Mouse (Mus musculus): Measurements from ENCODE around the gene Src. TPM values are rescaled to one million over a fixed set of nuclear protein-coding genes. Genes with fewer than 3 reads are reported as not detected.
"Not testable (repeated sequence)": the region's sequence is repeated elsewhere in the genome, so short reads cannot be mapped to it uniquely, and the experiment has no call there.

Gene Src
- polyA plus RNA-seq, 1 experiment from 2014 or later: 6.7 TPM

DNA sequence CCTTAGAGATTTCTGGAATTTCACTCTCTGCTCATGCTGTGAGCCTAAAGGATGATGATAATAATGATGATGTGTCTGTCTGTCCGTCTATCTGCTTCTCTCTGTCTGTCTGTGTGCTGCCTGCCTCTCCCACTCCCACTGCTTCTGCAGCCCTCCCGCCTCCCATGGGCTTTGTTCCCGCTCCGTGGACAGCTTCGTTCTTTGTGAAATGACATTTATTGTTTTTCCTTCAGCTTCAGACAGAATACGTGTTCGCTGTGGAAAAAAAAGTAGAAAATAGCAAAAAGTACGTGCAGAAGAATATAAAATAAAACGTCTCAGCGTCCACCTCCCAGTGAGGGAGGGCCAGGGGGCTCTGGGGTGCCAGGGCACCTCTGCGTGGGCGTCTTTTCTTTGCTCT, 64.5 kb downstream of the Src start:
- no peaks in the 10 kb centered on the region for H3K36me3 ChIP-seq (ENCODE audit: control insufficient read depth, insufficient read depth, low read length)
- H3K27me3 ChIP-seq (ENCODE audit: control insufficient read depth, insufficient read depth, low read length): no peaks in the 10 kb centered on the region; the same call in 1 of the 2 replicates
- no peak overlapping the region for H3K4me3 ChIP-seq (ENCODE audit: control insufficient read depth in 1 of 2, insufficient read depth in 1 of 2, low read depth in 1 of 2, low read length in 2 of 2)
- no peak overlapping the region for H3K4me2 ChIP-seq (ENCODE audit: low read length)
- 63% methylated on average over 12 of the region's 12 CpGs for WGBS
- no peak overlapping the region for H3K27ac ChIP-seq (replicated peaks in 1 of 2; ENCODE audit: control insufficient read depth in 1 of 2, insufficient read depth in 1 of 2, low read depth in 2 of 2, low read length in 2 of 2)
- H3K4me1 ChIP-seq (ENCODE audit: control insufficient read depth in 2 of 2, insufficient read depth in 2 of 2, low read length in 2 of 2): peaks cover 9 to 13% of the 10 kb centered on the region in 2 experiments; a peak in 3 of 4 replicates
- no peak overlapping the region for H3K9ac ChIP-seq (ENCODE audit: low read length)
- no peaks in the 10 kb centered on the region for H3K9me3 ChIP-seq (ENCODE audit: control insufficient read depth, low read length)
- no peak for ATAC-seq (ENCODE audit: insufficient number of reproducible peaks, insufficient read depth, low FRiP score, low read depth)

DNA sequence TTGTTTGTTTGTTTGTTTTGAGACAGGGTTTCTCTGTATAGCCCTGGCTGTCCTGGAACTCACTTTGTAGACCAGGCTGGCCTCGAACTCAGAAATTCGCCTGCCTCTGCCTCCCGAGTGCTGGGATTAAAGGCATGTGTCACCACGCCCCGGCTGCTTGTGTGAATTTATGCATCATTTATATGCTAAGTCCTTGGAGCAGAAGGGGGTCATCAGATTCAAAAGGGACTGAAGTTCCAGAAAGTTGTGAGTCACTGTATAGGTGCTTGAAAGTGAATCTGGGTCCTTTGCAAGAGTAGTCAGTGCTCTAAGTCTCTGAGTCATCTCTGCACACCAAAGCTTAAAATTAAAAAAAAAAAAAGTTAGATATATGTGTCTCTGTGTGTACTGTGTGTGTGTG, 68.3 kb downstream of the Src start:
- not testable (repeated sequence) for H3K4me2 ChIP-seq (ENCODE audit: low read length); H3K4me3 ChIP-seq (ENCODE audit: control insufficient read depth in 1 of 2, insufficient read depth in 1 of 2, low read depth in 1 of 2, low read length in 2 of 2); H3K9me3 ChIP-seq (ENCODE audit: control insufficient read depth, low read length); ATAC-seq (ENCODE audit: insufficient number of reproducible peaks, insufficient read depth, low FRiP score, low read depth); H3K9ac ChIP-seq (ENCODE audit: low read length); H3K27ac ChIP-seq (replicated peaks in 1 of 2; ENCODE audit: control insufficient read depth in 1 of 2, insufficient read depth in 1 of 2, low read depth in 2 of 2, low read length in 2 of 2); H3K36me3 ChIP-seq (ENCODE audit: control insufficient read depth, insufficient read depth, low read length); H3K4me1 ChIP-seq (ENCODE audit: control insufficient read depth in 2 of 2, insufficient read depth in 2 of 2, low read length in 2 of 2); H3K27me3 ChIP-seq (ENCODE audit: control insufficient read depth, insufficient read depth, low read length)
- 81% methylated on average over 5 of the region's 5 CpGs for WGBS

GRCm38 (mm10) chr2:157486981-157487656, 68.9 kb downstream of the Src start:
- no peaks in the 10 kb centered on the region for H3K9me3 ChIP-seq (ENCODE audit: control insufficient read depth, low read length)
- 57% methylated on average over 7 of the region's 7 CpGs for WGBS
- peak overlapping the region; percentile 34; the same call in 1 of the 2 replicates for H3K9ac ChIP-seq (ENCODE audit: low read length)
- H3K4me3 ChIP-seq (ENCODE audit: control insufficient read depth in 1 of 2, insufficient read depth in 1 of 2, low read depth in 1 of 2, low read length in 2 of 2): no peak overlapping the region
- peaks cover 3 to 6% of the 10 kb centered on the region in 2 experiments for H3K4me1 ChIP-seq (ENCODE audit: control insufficient read depth in 2 of 2, insufficient read depth in 2 of 2, low read length in 2 of 2)
- H3K4me2 ChIP-seq (ENCODE audit: low read length): no peak overlapping the region
- H3K36me3 ChIP-seq (ENCODE audit: control insufficient read depth, insufficient read depth, low read length): no peaks in the 10 kb centered on the region
- no peak overlapping the region for H3K27ac ChIP-seq (replicated peaks in 1 of 2; ENCODE audit: control insufficient read depth in 1 of 2, insufficient read depth in 1 of 2, low read depth in 2 of 2, low read length in 2 of 2)
- no peak for ATAC-seq (ENCODE audit: insufficient number of reproducible peaks, insufficient read depth, low FRiP score, low read depth)
- no peaks in the 10 kb centered on the region; the same call in 1 of the 2 replicates for H3K27me3 ChIP-seq (ENCODE audit: control insufficient read depth, insufficient read depth, low read length)

DNA sequence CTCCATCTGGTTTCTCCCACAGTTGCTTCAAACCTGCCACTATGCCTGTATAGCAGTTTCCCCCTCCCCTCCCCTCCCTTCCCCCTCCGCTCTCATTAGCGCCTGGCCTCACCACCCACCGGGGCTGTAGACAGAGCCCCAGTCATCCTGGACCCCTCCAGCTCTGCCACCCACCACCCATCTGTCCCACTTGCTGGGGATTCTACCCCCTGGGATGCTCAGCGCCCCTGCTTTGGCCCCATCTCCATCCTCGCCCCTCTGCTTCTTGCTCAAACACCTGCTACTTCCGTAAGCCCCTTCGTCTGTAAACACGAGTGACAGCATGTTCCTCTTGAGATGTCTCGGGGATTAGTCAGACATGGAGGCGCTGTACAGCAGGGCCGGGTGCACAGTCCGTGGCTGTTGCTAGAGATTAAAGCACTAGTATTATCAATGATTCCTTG, 69.5 kb downstream of the Src start:
- WGBS: 11% methylated on average over 12 of the region's 12 CpGs
- no peak for ATAC-seq (ENCODE audit: insufficient number of reproducible peaks, insufficient read depth, low FRiP score, low read depth)
- Histone ChIP-seq H3K36me3 (ENCODE audit: control insufficient read depth, insufficient read depth, low read length) (no peaks in the 10 kb centered on the region), H3K27ac (replicated peaks in 1 of 2; ENCODE audit: control insufficient read depth in 1 of 2, insufficient read depth in 1 of 2, low read depth in 2 of 2, low read length in 2 of 2) (no peak overlapping the region), H3K4me3 (ENCODE audit: control insufficient read depth in 1 of 2, insufficient read depth in 1 of 2, low read depth in 1 of 2, low read length in 2 of 2) (no peak overlapping the region), H3K4me2 (ENCODE audit: low read length) (no peak overlapping the region), H3K4me1 (ENCODE audit: control insufficient read depth in 2 of 2, insufficient read depth in 2 of 2, low read length in 2 of 2) (peaks cover 3 to 6% of the 10 kb centered on the region in 2 experiments), H3K27me3 (ENCODE audit: control insufficient read depth, insufficient read depth, low read length) (no peaks in the 10 kb centered on the region), H3K9me3 (ENCODE audit: control insufficient read depth, low read length) (no peaks in the 10 kb centered on the region), H3K9ac (ENCODE audit: low read length) (peak overlapping the region; percentile 34; the same call in 1 of the 2 replicates)

GRCm38 (mm10) chr2:157493240-157493639, 75.0 kb downstream of the Src start:
- ATAC-seq (ENCODE audit: insufficient number of reproducible peaks, insufficient read depth, low FRiP score, low read depth): no peak
- Histone ChIP-seq H3K9me3 (ENCODE audit: control insufficient read depth, low read length) (no peaks in the 10 kb centered on the region), H3K4me2 (ENCODE audit: low read length) (no peak overlapping the region), H3K27me3 (ENCODE audit: control insufficient read depth, insufficient read depth, low read length) (no peaks in the 10 kb centered on the region), H3K4me1 (ENCODE audit: control insufficient read depth in 2 of 2, insufficient read depth in 2 of 2, low read length in 2 of 2) (no peaks in the 10 kb centered on the region), H3K4me3 (ENCODE audit: control insufficient read depth in 1 of 2, insufficient read depth in 1 of 2, low read depth in 1 of 2, low read length in 2 of 2) (no peak overlapping the region), H3K36me3 (ENCODE audit: control insufficient read depth, insufficient read depth, low read length) (no peaks in the 10 kb centered on the region), H3K9ac (ENCODE audit: low read length) (no peak overlapping the region), H3K27ac (replicated peaks in 1 of 2; ENCODE audit: control insufficient read depth in 1 of 2, insufficient read depth in 1 of 2, low read depth in 2 of 2, low read length in 2 of 2) (no peak overlapping the region)
- WGBS: 77% methylated on average over 3 of the region's 3 CpGs

GRCm38 (mm10) chr2:157498529-157498928, 80.3 kb downstream of the Src start:
- WGBS: 45% methylated on average over 4 of the region's 4 CpGs

DNA sequence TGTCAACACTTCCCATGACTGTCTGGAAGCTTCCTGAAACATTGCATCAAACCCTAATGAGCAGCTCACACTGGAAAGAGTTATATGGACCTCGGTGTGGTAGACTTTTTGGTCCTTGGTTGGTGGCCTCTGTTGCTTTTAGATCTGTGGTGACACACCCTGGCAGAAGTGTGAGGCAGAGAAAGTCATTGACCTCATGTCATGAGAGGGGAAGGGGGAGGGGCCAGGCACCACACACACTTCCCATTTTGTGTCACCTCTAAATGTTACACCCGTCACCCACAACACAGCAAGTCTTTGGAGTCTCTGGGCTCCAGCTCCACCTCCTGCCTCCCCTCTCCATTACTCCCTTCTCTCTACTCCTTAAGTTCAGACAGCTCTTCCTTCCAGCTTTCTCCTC, 82.1 kb downstream of the Src start:
- 58% methylated on average over 2 of the region's 2 CpGs for WGBS
- Histone ChIP-seq H3K4me3 (ENCODE audit: control insufficient read depth in 1 of 2, insufficient read depth in 1 of 2, low read depth in 1 of 2, low read length in 2 of 2) (no peak overlapping the region), H3K4me1 (ENCODE audit: control insufficient read depth in 2 of 2, insufficient read depth in 2 of 2, low read length in 2 of 2) (no peaks in the 10 kb centered on the region; a peak in 1 of 4 replicates), H3K36me3 (ENCODE audit: control insufficient read depth, insufficient read depth, low read length) (no peaks in the 10 kb centered on the region), H3K4me2 (ENCODE audit: low read length) (no peak overlapping the region), H3K27me3 (ENCODE audit: control insufficient read depth, insufficient read depth, low read length) (no peaks in the 10 kb centered on the region), H3K9me3 (ENCODE audit: control insufficient read depth, low read length) (no peaks in the 10 kb centered on the region), H3K9ac (ENCODE audit: low read length) (no peak overlapping the region), H3K27ac (replicated peaks in 1 of 2; ENCODE audit: control insufficient read depth in 1 of 2, insufficient read depth in 1 of 2, low read depth in 2 of 2, low read length in 2 of 2) (no peak overlapping the region)
- ATAC-seq (ENCODE audit: insufficient number of reproducible peaks, insufficient read depth, low FRiP score, low read depth): no peak

More at GRCm38 (mm10) chr2:157498529-157498928, 80.3 kb downstream of the Src start:
- Histone ChIP-seq H3K27ac (replicated peaks in 1 of 2; ENCODE audit: control insufficient read depth in 1 of 2, insufficient read depth in 1 of 2, low read depth in 2 of 2, low read length in 2 of 2) (no peak overlapping the region), H3K36me3 (ENCODE audit: control insufficient read depth, insufficient read depth, low read length) (no peaks in the 10 kb centered on the region), H3K4me1 (ENCODE audit: control insufficient read depth in 2 of 2, insufficient read depth in 2 of 2, low read length in 2 of 2) (no peaks in the 10 kb centered on the region; a peak in 1 of 4 replicates), H3K4me3 (ENCODE audit: control insufficient read depth in 1 of 2, insufficient read depth in 1 of 2, low read depth in 1 of 2, low read length in 2 of 2) (no peak overlapping the region), H3K4me2 (ENCODE audit: low read length) (no peak overlapping the region), H3K9ac (ENCODE audit: low read length) (no peak overlapping the region), H3K27me3 (ENCODE audit: control insufficient read depth, insufficient read depth, low read length) (no peaks in the 10 kb centered on the region), H3K9me3 (ENCODE audit: control insufficient read depth, low read length) (no peaks in the 10 kb centered on the region)
- ATAC-seq (ENCODE audit: insufficient number of reproducible peaks, insufficient read depth, low FRiP score, low read depth): no peak

- Histone ChIP-seq H3K4me3 (ENCODE audit: control insufficient read depth in 1 of 2, insufficient read depth in 1 of 2, low read depth in 1 of 2, low read length in 2 of 2) (no peak overlapping the region), H3K27ac (replicated peaks in 1 of 2; ENCODE audit: control insufficient read depth in 1 of 2, insufficient read depth in 1 of 2, low read depth in 2 of 2, low read length in 2 of 2) (no peak overlapping the region), H3K36me3 (ENCODE audit: control insufficient read depth, insufficient read depth, low read length) (no peaks in the 10 kb centered on the region), H3K4me2 (ENCODE audit: low read length) (no peak overlapping the region), H3K4me1 (ENCODE audit: control insufficient read depth in 2 of 2, insufficient read depth in 2 of 2, low read length in 2 of 2) (no peaks in the 10 kb centered on the region; a peak in 1 of 4 replicates), H3K27me3 (ENCODE audit: control insufficient read depth, insufficient read depth, low read length) (0 out of 2 replicates have a peak, but pooled peaks cover under 1% of the 10 kb centered on the region), H3K9me3 (ENCODE audit: control insufficient read depth, low read length) (no peaks in the 10 kb centered on the region), H3K9ac (ENCODE audit: low read length) (no peak overlapping the region)
- 82% methylated on average over 4 of the region's 4 CpGs for WGBS
- ATAC-seq (ENCODE audit: insufficient number of reproducible peaks, insufficient read depth, low FRiP score, low read depth): no peak
Measured at GRCm38 (mm10) chr2:157501324-157501723, 83.1 kb downstream of the Src start.

All from heart, embryonic 14.5 days (tissue).